Mouse (Mus musculus): Measurements from ENCODE around the gene Pfkfb2. TPM values are rescaled to one million over a fixed set of nuclear protein-coding genes. Genes with fewer than 3 reads are reported as not detected.
"Not testable (repeated sequence)": the region's sequence is repeated elsewhere in the genome, so short reads cannot be mapped to it uniquely, and the experiment has no call there.

Gene Pfkfb2
- polyA plus RNA-seq, 1 experiment: 9.6 TPM

GRCm38 (mm10) chr1:130678551-130678950 is 50.5 kb downstream of the Pfkfb2 start:
- WGBS: 63% methylated on average over 2 of the region's 2 CpGs
- Histone ChIP-seq H3K36me3 (ENCODE audit: control insufficient read depth, insufficient read depth, low read length) (no peaks in the 10 kb centered on the region), H3K4me3 (ENCODE audit: low read depth, low read length) (no peak overlapping the region), H3K27me3 (ENCODE audit: control insufficient read depth, insufficient read depth, low read length) (no peaks in the 10 kb centered on the region), H3K4me1 (ENCODE audit: control insufficient read depth, insufficient read depth, insufficient read length, low read length) (peaks cover 21% of the 10 kb centered on the region; the same call in 1 of the 2 replicates), H3K27ac (ENCODE audit: insufficient read depth, low read depth, low read length) (no peak overlapping the region)
- TF ChIP-seq POLR2A (IDR thresholded peaks at IDR 0.05; ENCODE audit: low read depth, low read length): no peak
- no peak for TF ChIP-seq CTCF (IDR thresholded peaks at IDR 0.05; ENCODE audit: extremely low read depth, insufficient read length, insufficient replicate concordance, low read depth, low read length)

- not testable (repeated sequence) for H3K27me3 ChIP-seq (ENCODE audit: control insufficient read depth, insufficient read depth, low read length); H3K4me1 ChIP-seq (ENCODE audit: control insufficient read depth, insufficient read depth, insufficient read length, low read length); H3K36me3 ChIP-seq (ENCODE audit: control insufficient read depth, insufficient read depth, low read length); H3K4me3 ChIP-seq (ENCODE audit: low read depth, low read length); H3K27ac ChIP-seq (ENCODE audit: insufficient read depth, low read depth, low read length)
- 83% methylated on average over 5 of the region's 5 CpGs for WGBS
Measured at GRCm38 (mm10) chr1:130663576-130663975, 65.5 kb downstream of the Pfkfb2 start.

GRCm38 (mm10) chr1:130661454-130661853 is 67.6 kb downstream of the Pfkfb2 start, which contains the start of gene C4bp:
C4bp (minus strand) TSS chr1:130661632.
- TF ChIP-seq POLR2A (IDR thresholded peaks at IDR 0.05; ENCODE audit: low read depth, low read length): no peak
- TF ChIP-seq CTCF (IDR thresholded peaks at IDR 0.05; ENCODE audit: extremely low read depth, insufficient read length, insufficient replicate concordance, low read depth, low read length): no peak
- Histone ChIP-seq H3K27me3 (ENCODE audit: control insufficient read depth, insufficient read depth, low read length) (no peaks in the 10 kb centered on the region), H3K4me1 (ENCODE audit: control insufficient read depth, insufficient read depth, insufficient read length, low read length) (peaks cover 7% of the 10 kb centered on the region), H3K27ac (ENCODE audit: insufficient read depth, low read depth, low read length) (no peak within 1 kb of the TSS), H3K36me3 (ENCODE audit: control insufficient read depth, insufficient read depth, low read length) (no peaks in the 10 kb centered on the region), H3K4me3 (ENCODE audit: low read depth, low read length) (no peak within 1 kb of the TSS)
- WGBS: 31% methylated on average over 3 of the region's 3 CpGs

- H3K4me1 ChIP-seq (ENCODE audit: control insufficient read depth, insufficient read depth, insufficient read length, low read length); H3K4me3 ChIP-seq (ENCODE audit: low read depth, low read length); H3K27ac ChIP-seq (ENCODE audit: insufficient read depth, low read depth, low read length); H3K36me3 ChIP-seq (ENCODE audit: control insufficient read depth, insufficient read depth, low read length); H3K27me3 ChIP-seq (ENCODE audit: control insufficient read depth, insufficient read depth, low read length): not testable (repeated sequence)
- 20% methylated on average over 5 of the region's 5 CpGs for WGBS
Measured at GRCm38 (mm10) chr1:130659641-130660040, 69.4 kb downstream of the Pfkfb2 start.

GRCm38 (mm10) chr1:130644103-130644502 is 85.0 kb downstream of the Pfkfb2 start:
- 70% methylated on average over 4 of the region's 4 CpGs for WGBS
- Histone ChIP-seq H3K4me3 (ENCODE audit: low read depth, low read length) (no peak overlapping the region), H3K27me3 (ENCODE audit: control insufficient read depth, insufficient read depth, low read length) (no peaks in the 10 kb centered on the region), H3K27ac (ENCODE audit: insufficient read depth, low read depth, low read length) (no peak overlapping the region), H3K4me1 (ENCODE audit: control insufficient read depth, insufficient read depth, insufficient read length, low read length) (no peaks in the 10 kb centered on the region), H3K36me3 (ENCODE audit: control insufficient read depth, insufficient read depth, low read length) (no peaks in the 10 kb centered on the region)
- TF ChIP-seq POLR2A (IDR thresholded peaks at IDR 0.05; ENCODE audit: low read depth, low read length): no peak
- no peak for TF ChIP-seq CTCF (IDR thresholded peaks at IDR 0.05; ENCODE audit: extremely low read depth, insufficient read length, insufficient replicate concordance, low read depth, low read length)

GRCm38 (mm10) chr1:130640967-130641366 is 88.1 kb downstream of the Pfkfb2 start:
- Histone ChIP-seq H3K4me1 (ENCODE audit: control insufficient read depth, insufficient read depth, insufficient read length, low read length) (no peaks in the 10 kb centered on the region), H3K36me3 (ENCODE audit: control insufficient read depth, insufficient read depth, low read length) (no peaks in the 10 kb centered on the region), H3K4me3 (ENCODE audit: low read depth, low read length) (no peak overlapping the region), H3K27me3 (ENCODE audit: control insufficient read depth, insufficient read depth, low read length) (no peaks in the 10 kb centered on the region; the same call in 1 of the 2 replicates), H3K27ac (ENCODE audit: insufficient read depth, low read depth, low read length) (no peak overlapping the region)
- TF ChIP-seq POLR2A (IDR thresholded peaks at IDR 0.05; ENCODE audit: low read depth, low read length) (no peak), CTCF (IDR thresholded peaks at IDR 0.05; ENCODE audit: extremely low read depth, insufficient read length, insufficient replicate concordance, low read depth, low read length) (no peak)

Other genes with a start within 250 kb of the Pfkfb2 start
- not detected in 2 replicates for gene Zp3r, start 99.6 kb downstream of the Pfkfb2 start, polyA plus RNA-seq (2012; rRNA removed)
- gene C4bp, start 67.6 kb downstream of the Pfkfb2 start, polyA plus RNA-seq (2012; rRNA removed): 0.22 and 1.1 TPM in 2 replicates
- not detected in 2 replicates for gene Gm29427, start 13.5 kb downstream of the Pfkfb2 start, polyA plus RNA-seq (2012; rRNA removed)
- 0.50 and 1.5 TPM in 2 replicates for gene Yod1, start 11.9 kb downstream of the Pfkfb2 start, polyA plus RNA-seq (2012; rRNA removed)
- 15.1 and 64.1 TPM in 2 replicates for gene AA986860, start 2.7 kb upstream of the Pfkfb2 start, polyA plus RNA-seq (2012; rRNA removed)
- 0.74 and 1.6 TPM in 2 replicates for gene Fcamr, start 71.6 kb upstream of the Pfkfb2 start, polyA plus RNA-seq (2012; rRNA removed)
- gene Pigr, start 97.4 kb upstream of the Pfkfb2 start, polyA plus RNA-seq (2012; rRNA removed): 747 and 1,110 TPM in 2 replicates
- gene Fcmr, start 136.4 kb upstream of the Pfkfb2 start, polyA plus RNA-seq (2012; rRNA removed): 10.4 and 10.7 TPM in 2 replicates
- gene Il24, start 158.2 kb upstream of the Pfkfb2 start, polyA plus RNA-seq (2012; rRNA removed): not detected in 2 replicates
- not detected in 2 replicates for gene Il20, start 182.2 kb upstream of the Pfkfb2 start, polyA plus RNA-seq (2012; rRNA removed)
- not detected in 2 replicates for gene Il19, start 210.9 kb upstream of the Pfkfb2 start, polyA plus RNA-seq (2012; rRNA removed)

Measured in small intestine, adult 2 months (tissue).